Mouse (Mus musculus) thymus, postnatal 4 days (tissue): ENCODE measurements around the gene Zfyve28.
A peak's percentile ranks its signal among the peaks of the same experiment; 100 is the strongest.

Experiments used
- DNase-seq: peaks from one replicate; pipeline ENCODE4 v3.0.0; 2021

Gene Zfyve28

DNA sequence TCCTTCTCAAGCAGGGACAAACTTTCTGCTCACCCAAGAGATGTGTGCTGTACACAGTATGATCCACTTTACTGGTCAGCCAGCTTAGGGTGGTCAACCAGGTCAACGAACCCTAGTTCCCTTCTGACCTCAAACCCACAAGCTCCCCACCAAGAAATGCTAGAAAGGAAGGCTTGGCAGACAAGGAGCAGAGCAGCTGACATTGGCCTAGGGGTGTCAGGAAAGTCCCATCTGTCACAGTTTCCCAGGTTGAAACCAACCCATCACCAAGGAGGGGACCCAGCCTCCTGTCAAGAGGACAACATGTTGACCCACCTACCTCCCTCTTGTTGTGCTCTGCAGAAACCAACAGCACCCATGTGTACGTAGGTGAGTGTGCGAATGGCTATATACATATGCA lies 41.8 kb downstream of the Zfyve28 start:
- no peak for DNase-seq

DNA sequence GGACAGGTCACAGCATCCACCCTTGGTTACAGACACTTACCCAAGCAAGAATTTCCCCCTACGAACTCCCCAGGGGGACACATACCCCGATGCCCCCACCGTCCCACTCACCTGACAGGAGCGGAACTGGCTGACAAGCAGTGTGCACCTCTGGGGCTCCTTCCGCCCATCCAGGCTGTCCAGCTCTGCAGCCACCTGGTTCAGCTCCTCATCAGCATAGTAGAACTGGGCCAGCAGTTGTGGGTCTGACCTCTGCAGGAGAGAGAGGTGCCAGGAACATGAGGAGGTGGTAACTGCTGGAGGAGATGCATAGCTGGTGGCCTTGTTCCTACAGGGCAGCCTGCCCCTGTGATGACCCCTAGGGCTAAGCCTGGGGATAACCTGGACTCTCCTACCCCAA lies 45.2 kb downstream of the Zfyve28 start:
- peak; percentile 15 for DNase-seq

DNA sequence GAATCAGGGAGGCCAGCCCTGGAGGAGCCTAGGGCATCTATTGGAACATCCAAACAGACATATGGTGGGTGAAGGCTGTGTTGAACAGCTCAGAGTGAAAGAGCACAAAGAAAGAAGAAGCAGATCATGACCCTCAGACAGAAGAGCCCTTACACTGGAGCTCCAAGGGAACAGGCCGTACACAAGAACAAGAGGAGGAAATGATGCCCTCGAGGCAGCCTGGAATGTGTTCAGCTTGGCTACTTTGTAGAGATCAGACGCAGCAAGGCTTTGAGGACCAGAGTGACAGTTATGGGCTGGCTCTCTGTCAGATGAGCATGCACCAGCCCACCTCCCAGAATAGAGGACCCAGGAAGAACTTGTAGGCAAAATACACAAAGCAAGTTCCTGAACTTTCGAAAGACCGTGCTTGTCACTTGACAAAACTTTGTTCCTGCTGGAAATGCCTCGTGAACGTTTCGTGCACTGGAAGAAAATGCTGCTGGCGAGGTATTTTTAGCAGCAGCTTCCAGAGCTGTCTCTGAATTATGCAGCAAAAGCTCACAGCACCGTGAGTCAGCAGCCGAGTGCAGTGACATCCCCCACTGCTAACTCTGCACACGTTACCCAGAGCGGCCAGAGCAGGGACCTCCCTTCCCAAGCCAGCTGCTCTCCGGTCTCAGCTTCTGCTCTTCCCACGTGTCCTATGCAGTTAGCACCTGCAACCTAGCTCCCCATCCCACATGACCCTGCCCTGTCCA lies 45.9 kb downstream of the Zfyve28 start:
- peak; percentile 69 for DNase-seq

DNA sequence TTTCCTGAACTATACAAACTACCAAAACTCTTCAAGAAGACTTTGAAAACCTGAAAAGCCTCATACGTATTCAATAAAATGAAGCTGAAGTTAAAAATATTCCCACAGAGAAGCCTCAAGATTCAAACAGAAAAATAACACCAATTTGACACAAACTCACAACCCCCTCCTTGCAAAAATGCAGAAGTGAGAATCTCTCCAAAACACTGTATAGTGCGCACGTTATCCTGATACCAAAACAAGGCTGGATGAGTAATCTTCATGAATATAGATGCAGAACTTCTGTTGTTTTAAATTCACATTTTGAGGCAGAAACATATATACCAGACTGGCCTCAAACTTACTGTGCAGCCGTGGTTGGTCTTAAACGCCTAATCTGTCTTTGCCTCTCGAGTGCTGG lies 49.8 kb downstream of the Zfyve28 start:
- no peak for DNase-seq

DNA sequence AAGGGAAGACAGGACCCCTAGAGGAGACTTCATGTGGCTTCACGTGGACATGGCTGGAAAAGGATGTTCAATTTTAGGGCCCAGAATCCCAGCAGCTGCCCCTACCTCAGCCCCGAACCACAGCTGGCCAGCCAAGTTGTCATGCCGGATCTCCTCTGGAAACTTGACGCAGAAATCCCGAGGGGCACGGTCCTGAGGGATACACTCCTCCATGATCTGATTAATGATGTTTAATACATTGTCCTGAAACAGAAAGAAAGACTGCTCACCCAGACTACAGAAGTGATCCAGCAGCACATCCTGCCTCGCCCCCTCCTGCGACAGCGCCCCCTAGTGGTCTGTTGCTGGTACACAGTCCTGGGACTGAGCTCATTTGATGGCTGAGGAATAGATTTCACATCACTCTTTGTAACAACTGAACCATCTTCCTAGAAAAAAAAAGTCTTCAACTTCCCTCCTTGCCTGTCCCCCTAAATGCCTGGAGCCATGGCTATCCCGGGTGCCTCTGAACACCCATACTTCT lies 52.3 kb downstream of the Zfyve28 start:
- DNase-seq: peak; percentile 96

DNA sequence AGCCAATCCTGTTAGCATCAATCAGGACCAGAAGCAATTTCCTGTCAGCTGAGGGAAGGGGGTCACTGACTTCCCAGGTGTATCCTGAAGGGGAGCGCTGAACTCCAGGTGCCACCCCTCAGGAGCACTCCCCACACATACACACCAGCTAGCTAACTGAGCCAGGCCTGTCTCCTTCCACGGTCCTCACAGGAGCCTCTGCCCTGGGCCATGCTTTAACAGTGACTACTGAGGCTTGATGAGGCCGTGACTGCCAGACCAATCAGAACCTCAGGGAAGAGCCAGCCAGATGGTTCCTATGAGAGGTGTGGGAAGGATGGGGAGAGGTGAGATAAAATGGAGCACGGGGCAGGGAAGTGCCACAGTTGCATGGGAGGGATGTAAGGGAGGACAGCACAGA lies 53.2 kb downstream of the Zfyve28 start:
- DNase-seq: peak; percentile 39

DNA sequence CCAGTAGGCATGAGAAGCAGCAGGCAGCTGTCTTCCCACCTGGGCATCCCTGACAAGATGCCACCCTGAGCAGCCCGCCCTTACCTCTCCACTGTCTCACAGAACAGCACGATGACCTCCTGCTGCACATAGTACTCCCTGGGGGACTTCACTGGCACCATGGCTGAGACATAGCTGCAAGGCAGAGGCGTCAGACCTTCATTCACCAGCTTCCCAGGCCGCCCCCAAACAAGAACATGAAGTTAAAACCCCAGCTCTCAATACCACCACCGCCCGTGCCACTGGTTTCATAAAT lies 55.1 kb downstream of the Zfyve28 start:
- DNase-seq: peak; percentile 69

DNA sequence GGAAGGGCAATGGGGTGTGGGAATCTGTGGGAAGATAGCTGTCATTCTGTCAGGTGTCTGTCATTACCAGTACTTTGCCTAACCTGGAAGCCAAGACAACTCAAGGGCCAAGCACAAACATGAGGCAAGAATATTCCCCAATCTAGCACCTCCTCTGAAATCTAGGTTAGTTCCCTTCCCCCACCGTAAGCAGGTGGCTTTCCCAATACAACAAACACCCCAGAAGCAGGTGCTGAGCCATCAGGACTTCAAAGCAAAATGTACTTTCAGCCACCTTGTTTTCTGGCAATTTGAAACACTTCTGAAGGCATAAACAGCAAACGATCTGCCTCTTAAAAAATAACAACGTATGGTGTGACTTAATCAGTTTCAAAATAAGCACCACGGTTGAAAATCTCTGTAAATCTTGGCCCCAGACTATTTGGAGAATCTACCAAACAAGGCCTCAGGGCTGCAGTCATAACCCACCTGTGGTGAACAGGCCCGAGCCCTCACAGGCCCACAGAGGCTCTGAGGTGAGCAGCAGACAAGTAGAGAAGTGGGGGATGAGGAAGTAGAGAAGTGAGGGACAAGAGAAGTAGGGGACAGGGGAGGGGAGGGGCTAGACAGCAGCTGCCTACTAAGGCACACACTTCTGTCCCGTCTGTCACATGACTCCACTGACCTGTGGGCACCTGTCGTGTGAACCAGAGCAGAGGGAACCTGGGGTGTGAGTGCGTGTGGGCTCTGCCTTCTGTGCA lies 55.6 kb downstream of the Zfyve28 start:
- no peak for DNase-seq

DNA sequence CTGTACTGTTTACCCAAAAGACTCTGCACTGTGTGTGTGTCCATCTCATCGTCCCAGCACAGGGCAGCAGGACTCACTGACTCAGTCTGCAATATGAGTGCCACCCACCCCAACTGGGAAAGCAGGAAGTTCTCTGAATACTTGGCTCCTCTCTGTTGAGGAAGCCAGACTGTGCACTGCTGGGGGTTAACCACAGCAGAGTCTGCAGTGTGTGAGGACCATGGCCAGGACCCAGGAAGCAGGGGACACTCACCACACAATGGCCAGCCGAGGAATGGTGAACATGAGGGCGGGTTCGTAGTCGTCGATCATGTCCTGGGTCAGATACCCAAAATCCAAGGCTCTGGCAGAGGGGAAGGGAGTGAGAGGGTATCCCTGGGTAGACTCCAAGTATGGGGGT lies 56.3 kb downstream of the Zfyve28 start:
- peak; percentile 50 for DNase-seq

DNA sequence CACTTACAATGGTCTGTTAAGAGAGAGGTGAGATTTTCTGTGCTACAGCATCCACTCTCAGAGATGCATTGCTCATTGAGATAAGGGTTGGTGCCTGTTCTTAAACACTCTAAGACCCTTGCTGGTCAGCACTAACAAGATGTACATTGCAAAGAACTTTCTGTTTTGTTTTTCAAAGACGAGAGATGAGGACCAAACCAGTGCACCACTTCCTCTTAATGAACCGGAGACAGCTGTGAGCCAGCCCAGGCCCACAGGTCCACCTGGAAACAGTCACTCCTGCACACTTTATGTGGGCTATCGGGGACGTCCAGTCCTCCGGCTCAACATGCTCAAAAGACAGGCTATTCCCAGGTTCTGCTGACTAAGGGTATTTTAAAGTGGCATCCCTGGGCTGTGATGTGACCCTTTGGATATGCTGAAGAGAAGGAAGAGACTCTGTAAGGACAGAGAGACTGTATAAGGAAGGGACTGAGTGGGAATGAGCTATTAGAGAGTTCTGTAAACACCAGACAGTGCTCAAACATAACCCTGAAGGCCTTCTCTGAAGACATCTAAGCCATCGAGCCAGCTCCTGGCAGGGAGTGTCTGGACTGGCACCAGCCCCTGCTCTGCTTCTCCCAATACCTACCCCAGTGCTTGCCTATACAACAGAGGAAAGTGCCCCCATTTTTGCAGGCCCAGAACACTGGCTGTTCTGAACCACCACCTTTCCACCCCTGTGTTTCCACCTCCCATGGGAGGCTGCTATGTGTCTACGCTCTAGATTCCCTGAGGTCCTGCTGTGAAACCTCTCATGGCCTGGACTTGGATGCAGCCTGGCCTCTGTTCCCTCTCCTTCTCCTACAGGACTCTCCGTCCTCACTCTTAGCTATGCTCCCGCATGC lies 57.4 kb downstream of the Zfyve28 start:
- DNase-seq: peak; percentile 54

DNA sequence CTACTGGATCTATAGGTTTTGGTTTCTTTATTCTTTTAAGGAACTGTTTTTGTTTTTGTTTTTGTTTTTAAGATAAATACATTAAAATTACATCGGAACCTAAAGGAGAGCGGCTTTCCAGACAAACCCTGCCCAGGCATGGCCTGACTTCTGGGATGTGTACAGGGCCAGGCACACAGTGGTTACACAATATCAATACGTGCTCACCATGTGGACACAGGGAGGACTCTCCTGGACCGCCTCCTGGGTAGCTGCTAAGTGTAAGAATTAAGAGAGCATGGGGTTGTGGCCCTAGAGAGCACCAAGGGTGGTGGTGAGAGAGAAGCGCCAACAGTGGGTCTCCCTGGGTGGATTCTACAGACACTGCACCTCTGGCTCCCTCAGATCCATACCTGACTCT lies 58.7 kb downstream of the Zfyve28 start:
- DNase-seq: no peak

DNA sequence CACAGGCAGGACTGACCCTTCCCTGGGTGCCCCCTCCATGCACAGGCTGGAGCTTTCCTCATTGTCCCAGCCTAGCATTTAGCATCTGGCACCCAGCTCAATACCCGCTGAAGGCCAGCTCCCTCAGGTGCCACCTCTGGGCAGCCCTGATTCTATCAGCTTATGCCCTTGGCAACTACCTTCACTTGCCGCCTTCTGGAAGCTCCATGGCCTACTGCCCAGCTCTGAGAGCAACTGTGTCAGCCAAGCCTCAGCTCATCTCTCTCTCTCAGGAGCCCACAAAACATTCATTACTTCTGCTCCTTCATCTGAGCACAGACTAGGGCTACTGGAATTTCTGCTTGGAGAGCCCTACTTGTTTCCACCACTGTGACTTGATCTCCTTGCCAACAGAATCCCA lies 62.7 kb downstream of the Zfyve28 start:
- DNase-seq: peak; percentile 8

DNA sequence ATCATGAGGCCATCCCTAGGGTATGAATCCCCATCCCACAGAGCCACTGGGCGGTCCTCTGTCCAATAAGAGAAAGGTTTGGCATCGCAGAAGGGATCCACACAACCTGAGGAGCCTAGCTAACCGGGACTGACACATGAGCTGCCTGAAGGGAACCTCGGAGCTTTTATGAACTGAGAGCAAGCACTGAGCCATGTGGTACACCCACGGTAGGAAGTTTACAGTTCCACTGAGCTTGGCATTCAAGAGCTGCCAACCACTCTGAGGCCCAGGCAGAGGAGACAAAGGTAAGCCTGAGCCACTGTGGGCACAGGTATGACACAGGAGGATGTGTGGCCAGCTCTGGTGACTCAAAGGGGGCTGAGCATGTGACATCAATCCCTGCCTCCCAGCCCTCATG lies 63.7 kb downstream of the Zfyve28 start:
- peak; percentile 29 for DNase-seq

DNA sequence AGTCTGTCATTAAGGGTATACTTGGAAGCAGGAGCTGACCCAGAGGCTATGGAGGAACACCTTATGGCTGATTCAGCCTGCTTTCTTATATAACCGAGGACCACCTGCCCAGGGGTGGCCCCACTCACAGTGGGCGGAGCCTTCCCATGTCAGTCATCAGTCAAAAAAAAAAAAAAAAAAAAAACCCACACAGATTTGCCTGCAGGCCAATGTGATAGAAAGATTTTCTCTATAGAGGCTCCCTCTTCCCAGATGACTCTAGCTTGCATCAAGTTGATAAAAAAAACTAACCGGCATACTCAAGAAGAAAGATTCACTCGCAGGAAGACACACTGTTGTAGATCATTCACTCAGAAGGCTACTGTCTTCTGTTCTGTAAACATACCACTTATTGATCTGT lies 68.2 kb downstream of the Zfyve28 start:
- peak; percentile 8 for DNase-seq

DNA sequence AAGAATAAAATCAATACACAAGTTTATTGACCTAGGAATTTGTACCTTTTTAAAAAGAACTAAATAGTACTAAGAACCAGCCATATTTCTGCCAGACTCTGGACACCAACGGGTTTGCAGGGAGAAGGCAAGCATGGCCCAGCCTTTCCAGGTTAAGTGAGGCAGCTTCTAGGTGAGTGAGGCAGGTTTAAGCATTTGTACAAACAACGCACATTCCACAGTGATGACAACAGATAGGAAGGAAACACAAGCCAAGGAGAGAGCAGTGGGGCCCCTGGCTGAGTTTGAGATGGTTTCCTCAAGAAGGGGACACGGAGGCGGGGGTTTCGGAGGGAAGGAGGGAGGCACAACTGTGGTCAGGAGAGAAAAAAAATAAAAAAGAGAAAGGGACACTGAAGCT lies 69.6 kb downstream of the Zfyve28 start:
- peak; percentile 9 for DNase-seq

DNA sequence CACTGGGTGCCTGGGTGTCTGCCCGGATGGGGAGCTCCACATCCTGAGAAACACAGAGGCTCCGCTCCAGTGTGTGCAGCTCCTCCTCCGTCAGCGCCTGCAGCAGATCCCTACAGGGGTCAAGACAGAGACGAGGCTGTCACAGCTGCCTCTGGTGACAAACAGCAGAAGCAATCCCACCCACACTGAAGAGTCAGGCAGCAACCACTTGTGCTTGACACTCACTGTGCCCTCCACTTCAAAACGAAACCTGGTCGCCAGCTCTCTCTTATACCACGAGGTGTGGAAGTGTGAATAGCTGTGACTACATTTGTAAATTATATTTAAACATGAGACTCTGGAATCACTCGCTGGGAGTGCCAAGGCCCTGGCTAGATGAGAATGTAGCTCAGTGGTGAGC lies 70.5 kb downstream of the Zfyve28 start:
- DNase-seq: peak; percentile 25

DNA sequence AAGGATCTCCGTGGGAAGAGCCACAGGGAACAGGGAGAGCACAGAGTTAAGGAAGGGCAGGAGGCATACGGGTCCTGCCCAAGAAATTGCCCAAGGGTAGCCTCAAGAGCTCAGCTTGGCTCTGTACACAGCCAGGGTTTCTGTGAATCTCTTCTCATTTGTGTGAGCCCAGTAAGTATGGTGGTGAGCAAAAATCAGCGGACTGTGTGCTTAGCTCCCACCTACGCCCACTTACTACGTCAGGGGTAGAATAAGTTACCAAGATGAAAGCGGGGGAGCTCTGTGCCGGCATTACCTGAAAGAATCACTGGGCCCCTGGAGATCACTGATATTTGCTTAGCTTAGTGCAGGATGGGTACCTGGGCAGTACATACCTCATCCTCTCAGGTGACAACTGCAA lies 72.2 kb downstream of the Zfyve28 start:
- DNase-seq: no peak

DNA sequence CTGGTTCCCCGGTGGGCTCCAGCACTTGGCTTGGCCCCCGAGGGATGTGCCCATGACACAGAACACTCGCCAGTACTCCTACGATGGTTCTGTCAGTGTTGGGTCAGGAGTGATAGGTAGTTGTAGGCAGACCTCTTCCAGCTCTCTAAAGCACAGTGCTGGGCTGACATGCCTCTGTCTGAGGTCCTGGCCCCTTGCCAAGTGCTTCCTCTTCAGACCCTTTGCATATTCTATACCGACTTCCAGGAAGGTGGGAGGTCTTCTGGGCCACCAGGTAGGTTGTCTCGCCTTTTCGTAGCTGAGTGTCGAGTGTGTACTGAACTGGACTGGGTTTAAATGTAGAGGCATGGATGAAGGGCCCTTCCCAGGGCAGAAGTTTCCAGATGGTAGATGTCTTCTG lies 74.6 kb downstream of the Zfyve28 start:
- peak; percentile 47 for DNase-seq

DNA sequence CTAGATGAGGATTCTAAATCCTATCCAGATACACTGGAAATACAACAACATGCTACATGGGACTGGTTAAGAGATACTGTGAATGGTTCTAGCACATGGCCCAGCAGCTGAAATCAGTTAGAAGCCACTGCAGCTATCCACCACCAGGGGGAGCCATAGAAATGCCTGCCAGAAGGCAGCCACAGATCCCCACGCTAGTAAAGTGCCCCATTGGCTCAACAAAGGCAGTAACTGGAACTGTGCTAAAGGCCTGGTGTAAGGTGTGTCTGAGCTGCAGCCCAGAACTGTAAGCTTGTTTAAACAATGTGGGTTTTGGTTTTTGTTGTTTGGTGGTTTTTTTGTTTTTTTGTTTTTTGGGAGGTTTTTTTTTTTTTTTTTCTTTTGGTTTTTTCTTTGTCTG lies 78.0 kb downstream of the Zfyve28 start:
- DNase-seq: peak; percentile 88

DNA sequence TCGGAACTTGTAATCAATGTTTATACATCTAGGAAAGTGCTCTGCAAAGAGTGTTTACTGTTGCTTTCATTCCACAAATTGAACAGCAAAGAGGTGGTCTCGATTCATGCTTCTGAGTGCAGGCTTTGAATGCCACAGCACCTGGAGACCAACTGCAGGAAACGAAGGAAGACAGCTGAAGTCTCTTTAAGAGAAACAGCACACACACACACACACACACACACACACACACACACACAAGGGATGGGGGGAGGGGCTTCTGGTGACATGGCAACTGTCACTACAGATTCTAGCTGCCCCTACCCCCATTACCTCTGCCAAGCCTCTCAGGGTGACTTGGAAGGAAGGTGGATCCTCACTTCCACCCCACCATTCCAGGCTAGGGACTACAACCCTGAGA lies 80.7 kb downstream of the Zfyve28 start:
- DNase-seq: peak; percentile 80

DNA sequence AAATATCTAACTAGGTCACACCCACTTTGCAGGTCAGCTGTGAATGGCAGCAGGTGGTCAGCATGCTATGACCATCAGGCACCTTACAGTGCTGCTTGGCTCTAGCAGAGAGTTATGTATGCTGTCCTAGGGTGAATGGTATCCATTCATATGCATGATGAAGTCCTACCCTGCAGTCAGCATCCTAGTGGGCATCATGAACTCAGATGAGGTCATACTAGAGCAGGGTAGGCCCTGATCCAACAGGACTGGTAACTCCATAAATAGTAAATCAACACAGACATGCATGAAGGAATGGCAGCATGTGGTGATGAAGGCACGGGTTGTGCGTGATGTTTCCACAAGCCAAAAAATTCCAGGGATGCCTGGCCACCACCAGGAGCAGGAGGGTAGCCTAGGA lies 82.5 kb downstream of the Zfyve28 start:
- no peak for DNase-seq

DNA sequence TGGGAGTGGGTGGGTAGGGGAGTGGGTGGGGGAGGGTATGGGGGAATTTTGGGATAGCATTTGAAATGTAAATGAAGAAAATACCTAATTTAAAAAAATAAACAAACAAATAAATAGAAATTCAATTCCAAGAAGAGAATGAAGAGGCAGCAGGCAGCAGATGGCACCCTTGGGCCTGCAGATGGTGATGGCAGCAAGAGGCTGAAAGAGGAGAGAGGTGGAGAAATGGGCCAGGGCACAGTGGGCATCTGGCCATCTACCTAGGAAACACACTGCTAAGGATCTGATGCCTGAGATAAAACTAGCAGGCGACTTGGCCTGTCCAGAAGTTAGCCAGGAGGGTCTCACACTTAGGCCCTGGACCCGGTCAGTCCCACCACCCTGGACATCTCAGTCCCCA lies 83.3 kb downstream of the Zfyve28 start:
- DNase-seq: no peak

DNA sequence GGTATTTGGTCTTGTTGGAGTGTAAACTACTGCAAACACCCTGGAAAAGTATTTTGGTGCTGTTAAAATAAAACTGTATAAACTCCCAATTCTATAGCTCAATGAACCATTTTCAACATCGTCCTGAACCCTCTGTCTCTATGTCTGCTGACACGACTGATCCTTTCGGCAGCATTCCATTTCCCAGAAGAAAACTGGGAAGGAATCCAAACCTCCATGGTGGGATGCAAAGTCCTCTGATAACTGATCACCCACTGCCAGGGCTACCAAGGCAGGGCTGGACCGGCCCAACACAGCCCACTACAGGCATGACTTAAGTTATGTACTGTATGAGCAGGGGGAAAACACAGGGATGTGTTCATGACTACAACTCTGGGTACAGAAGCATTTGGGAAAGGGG lies 86.2 kb downstream of the Zfyve28 start:
- DNase-seq: no peak

DNA sequence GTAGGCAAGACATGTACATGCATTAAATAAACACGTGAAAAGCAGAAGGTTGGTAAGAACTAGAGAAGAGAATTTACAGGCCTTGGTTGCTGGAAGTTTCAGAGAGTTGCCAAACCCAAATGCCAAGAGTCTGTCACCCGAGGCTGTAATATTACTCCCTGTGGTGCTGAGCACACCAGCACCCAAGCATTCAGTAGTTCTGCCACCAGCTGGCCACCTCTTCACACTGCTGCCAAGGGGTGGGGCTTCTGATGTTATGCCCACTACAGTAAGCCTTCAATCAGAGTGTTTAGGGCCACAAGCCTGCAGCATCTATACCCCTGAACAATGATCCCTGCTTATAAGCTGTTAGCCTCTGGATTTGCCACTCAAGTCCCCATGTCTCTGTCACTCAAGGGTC lies 86.9 kb downstream of the Zfyve28 start:
- DNase-seq: peak; percentile 67
